Mouse (Mus musculus) heart, postnatal 0 days (tissue): ENCODE data around the gene Zbtb16. TPM values are rescaled to one million over a fixed set of nuclear protein-coding genes. Genes with fewer than 3 reads are reported as not detected.

Experiments
- ATAC-seq: fragments of 200-750 bp; cut with Nextera tagmentation; 2 replicates; pipeline ENCODE4 v1.8.0; 2017; ENCODE audit warnings: low read depth, moderate number of reproducible peaks, moderate library complexity; ENCODE audit not compliant: insufficient read depth
- DNase-seq: peaks from one replicate; pipeline ENCODE4 v3.0.0-alpha.2; 2016; ENCODE audit warnings: low spot score
- H3K27ac ChIP-seq: fragments of 300-500 bp; sonication (generic); 2 replicates; pipeline ENCODE4 v1.5.1; 2014; ENCODE audit warnings: low read depth, mild to moderate bottlenecking
- H3K27me3 ChIP-seq: fragments of 300-500 bp; sonication (generic); 2 replicates; pipeline ENCODE4 v1.6.1; 2014; ENCODE audit warnings: low read length, mixed read lengths; ENCODE audit not compliant: control insufficient read depth, insufficient read depth
- H3K36me3 ChIP-seq: fragments of 300-500 bp; sonication (generic); replicated peaks from 2 replicates; pipeline ENCODE4 v1.6.1; 2014; ENCODE audit warnings: low read length, mixed read lengths; ENCODE audit not compliant: control insufficient read depth, insufficient read depth
- H3K4me1 ChIP-seq: fragments of 300-500 bp; sonication (generic); 2 replicates; pipeline ENCODE4 v1.6.1; 2014; ENCODE audit warnings: antibody characterized with exemption; ENCODE audit not compliant: control insufficient read depth, insufficient read depth
- H3K4me2 ChIP-seq: fragments of 300-500 bp; sonication (generic); 2 replicates; pipeline ENCODE4 v1.6.1; 2014; ENCODE audit warnings: low read depth, mild to moderate bottlenecking, low read length, moderate library complexity
- H3K4me3 ChIP-seq: fragments of 300-500 bp; sonication (generic); 2 replicates; pipeline ENCODE4 v1.5.1; 2014; ENCODE audit warnings: low read depth, low read length
- H3K9ac ChIP-seq: fragments of 300-500 bp; sonication (generic); replicated peaks from 2 replicates; pipeline ENCODE4 v1.6.1; 2014; ENCODE audit warnings: low read depth, low read length, mixed read lengths
- H3K9me3 ChIP-seq: fragments of 300-500 bp; sonication (generic); replicated peaks from 2 replicates; pipeline ENCODE4 v1.6.1; 2016; ENCODE audit warnings: low read length; ENCODE audit not compliant: control insufficient read depth
- CTCF ChIP-seq: IDR thresholded peaks from 2 replicates; pipeline ENCODE4 v1.5.1; 2016; ENCODE audit warnings: antibody characterized with exemption, control low read depth, low read depth
- EP300 ChIP-seq: IDR thresholded peaks from 2 replicates; pipeline ENCODE4 v1.6.1; 2016; ENCODE audit warnings: antibody characterized with exemption, low read depth
- WGBS: fragments of 180-500 bp; shearing (Covaris S2); extraction: QIAGEN DNeasy Blood & Tissue Kit; methylation state at CpG from one replicate; pipeline ENCODE4 v1.1.7; 2014; 5-methylcytosine and 5-hydroxymethylcytosine counted together
- polyA plus RNA-seq: library from polyadenylated mRNA; unstranded; fragments of >200 nt; fragmentation: Nextera tagmentation; extraction: Ambion mirVana; gene quantifications from 2 replicates; pipeline ENCODE4 v1.2.1, GENCODE M21; 2015
- total RNA-seq: library from RNA; depleted of rRNA; stranded (reverse); fragments of >200 nt; gene quantifications from 2 replicates; pipeline ENCODE4 v1.2.3, GENCODE M21; 2014; ENCODE audit warnings: low replicate concordance

Zbtb16 gene
- total and polyA plus RNA-seq, 2 experiments from 2014 or later: 5.0 to 54.7 TPM

DNA sequence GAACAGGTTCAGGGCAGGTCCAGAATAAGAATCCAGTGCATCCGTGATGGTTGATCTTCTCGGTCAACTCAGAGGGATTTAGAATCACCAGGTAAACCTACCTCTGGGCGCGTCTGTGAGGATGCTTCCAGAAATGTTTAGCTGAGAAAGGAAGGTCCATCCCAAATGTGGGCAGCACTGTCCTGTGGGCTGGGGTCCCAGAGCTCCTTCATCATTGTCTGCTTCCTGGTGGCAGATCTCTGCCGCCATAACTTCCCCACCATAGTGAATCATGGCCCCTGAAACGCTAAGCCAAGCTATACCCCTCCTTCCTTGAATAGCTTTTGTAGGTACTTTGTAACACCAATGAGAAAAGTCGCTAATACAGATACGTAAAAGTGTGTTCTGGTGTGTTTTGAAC lies 194.4 kb downstream of the Zbtb16 start:
- H3K4me1 ChIP-seq: no peaks in the 10 kb centered on the region
- WGBS: 89% methylated on average over 8 of the region's 8 CpGs
- no peak overlapping the region for H3K4me3 ChIP-seq
- no peak for ATAC-seq
- H3K9ac ChIP-seq: no peak overlapping the region
- no peak for DNase-seq
- 0 out of 2 replicates have a peak, but pooled peaks cover 6% of the 10 kb centered on the region for H3K9me3 ChIP-seq
- TF ChIP-seq EP300: no peak
- no peak for TF ChIP-seq CTCF
- H3K27ac ChIP-seq: no peak overlapping the region
- 0 out of 2 replicates have a peak, but pooled peaks cover 7% of the 10 kb centered on the region for H3K27me3 ChIP-seq
- H3K36me3 ChIP-seq: no peaks in the 10 kb centered on the region
- H3K4me2 ChIP-seq: no peak overlapping the region

DNA sequence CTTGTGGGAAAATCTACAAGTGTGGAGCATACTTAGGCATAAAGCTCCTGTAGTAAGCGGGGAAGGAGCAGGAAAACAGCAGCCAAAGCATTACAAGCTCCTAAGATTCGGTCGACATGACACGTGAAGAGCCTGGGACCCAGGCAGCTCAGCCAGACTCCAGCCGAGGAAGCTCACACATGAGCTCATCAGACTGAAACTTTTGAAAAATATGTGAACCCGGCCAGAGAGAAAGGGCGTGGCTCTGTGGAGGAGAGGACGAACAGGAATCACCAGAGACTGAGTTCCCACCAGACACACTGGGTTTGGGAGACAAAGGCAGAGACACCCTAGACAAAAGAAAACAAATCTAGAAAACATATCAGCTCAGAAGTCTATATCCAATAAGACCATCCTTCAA lies 195.1 kb downstream of the Zbtb16 start:
- Histone ChIP-seq H3K4me2 (no peak overlapping the region), H3K9ac (no peak overlapping the region), H3K4me3 (no peak overlapping the region), H3K27me3 (0 out of 2 replicates have a peak, but pooled peaks cover 8% of the 10 kb centered on the region), H3K4me1 (no peaks in the 10 kb centered on the region), H3K36me3 (no peaks in the 10 kb centered on the region), H3K9me3 (0 out of 2 replicates have a peak, but pooled peaks cover 6% of the 10 kb centered on the region), H3K27ac (no peak overlapping the region)
- TF ChIP-seq CTCF (no peak), EP300 (no peak)
- ATAC-seq: no peak
- no peak for DNase-seq
- 67% methylated on average over 8 of the region's 8 CpGs for WGBS

DNA sequence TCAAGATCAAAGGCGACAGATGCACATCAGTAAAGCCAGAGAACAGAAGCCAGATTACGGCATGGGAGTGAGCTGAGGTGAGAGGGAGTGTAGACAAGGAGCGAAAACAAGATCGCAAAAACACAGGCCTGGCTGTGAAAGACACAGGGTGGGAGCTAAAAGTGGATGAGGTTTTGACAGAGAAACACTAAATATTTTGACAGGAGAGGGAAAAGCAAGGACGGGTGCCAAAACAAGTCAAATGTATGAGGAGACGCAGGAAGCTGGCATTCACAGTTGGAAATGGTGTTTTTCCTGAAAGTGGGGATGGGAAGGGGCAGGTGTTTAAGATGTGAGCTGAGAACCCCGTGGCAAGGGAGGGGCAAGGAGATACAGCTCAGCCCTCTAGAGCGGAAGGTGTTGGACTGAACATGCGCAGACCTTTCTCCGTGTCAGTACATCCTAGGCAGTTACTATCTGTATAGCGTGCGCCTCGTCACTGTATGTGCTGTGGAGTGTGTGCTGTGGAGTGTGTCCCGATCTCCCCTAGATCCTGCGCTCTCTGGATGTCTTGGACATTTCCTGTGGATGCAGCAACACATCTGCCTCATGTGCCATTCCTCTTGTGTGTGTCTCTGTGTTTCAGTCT lies 197.7 kb downstream of the Zbtb16 start:
- Histone ChIP-seq H3K4me3 (no peak overlapping the region), H3K9me3 (no peaks in the 10 kb centered on the region), H3K4me2 (no peak overlapping the region), H3K27ac (no peak overlapping the region), H3K27me3 (0 out of 2 replicates have a peak, but pooled peaks cover 8% of the 10 kb centered on the region), H3K4me1 (no peaks in the 10 kb centered on the region), H3K9ac (no peak overlapping the region), H3K36me3 (no peaks in the 10 kb centered on the region)
- 56% methylated on average over 15 of the region's 15 CpGs for WGBS
- ATAC-seq (no peak), DNase-seq (no peak)
- TF ChIP-seq CTCF: no peak
- TF ChIP-seq EP300: no peak

DNA sequence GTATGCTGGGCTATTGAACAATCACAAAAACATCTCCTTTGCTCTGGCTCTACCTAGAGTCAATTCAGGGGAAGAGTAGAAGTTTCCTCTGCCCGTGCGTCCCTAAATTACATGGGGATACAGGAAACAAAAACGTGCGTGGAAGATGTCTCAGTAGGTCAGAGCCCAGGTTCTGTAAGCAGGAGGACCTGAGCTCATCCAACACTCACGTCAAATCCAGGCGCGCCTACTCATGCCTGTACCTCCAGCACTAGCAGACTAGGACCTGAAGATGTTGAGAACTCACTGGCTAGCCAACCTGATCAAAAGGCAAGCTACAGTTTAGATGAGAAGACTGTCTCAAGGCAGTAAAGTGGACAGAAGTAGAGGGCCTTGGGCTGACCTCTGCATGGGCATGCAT lies 198.9 kb downstream of the Zbtb16 start:
- H3K36me3 ChIP-seq: no peaks in the 10 kb centered on the region
- DNase-seq (no peak), ATAC-seq (no peak)
- no peak for TF ChIP-seq CTCF
- TF ChIP-seq EP300: no peak
- no peaks in the 10 kb centered on the region for H3K4me1 ChIP-seq
- H3K27me3 ChIP-seq: 0 out of 2 replicates have a peak, but pooled peaks cover 8% of the 10 kb centered on the region
- no peak overlapping the region for H3K9ac ChIP-seq
- no peak overlapping the region for H3K4me2 ChIP-seq
- WGBS: 82% methylated on average over 7 of the region's 7 CpGs
- no peak overlapping the region for H3K4me3 ChIP-seq
- H3K9me3 ChIP-seq: no peaks in the 10 kb centered on the region; the same call in 1 of the 2 replicates
- no peak overlapping the region for H3K27ac ChIP-seq

DNA sequence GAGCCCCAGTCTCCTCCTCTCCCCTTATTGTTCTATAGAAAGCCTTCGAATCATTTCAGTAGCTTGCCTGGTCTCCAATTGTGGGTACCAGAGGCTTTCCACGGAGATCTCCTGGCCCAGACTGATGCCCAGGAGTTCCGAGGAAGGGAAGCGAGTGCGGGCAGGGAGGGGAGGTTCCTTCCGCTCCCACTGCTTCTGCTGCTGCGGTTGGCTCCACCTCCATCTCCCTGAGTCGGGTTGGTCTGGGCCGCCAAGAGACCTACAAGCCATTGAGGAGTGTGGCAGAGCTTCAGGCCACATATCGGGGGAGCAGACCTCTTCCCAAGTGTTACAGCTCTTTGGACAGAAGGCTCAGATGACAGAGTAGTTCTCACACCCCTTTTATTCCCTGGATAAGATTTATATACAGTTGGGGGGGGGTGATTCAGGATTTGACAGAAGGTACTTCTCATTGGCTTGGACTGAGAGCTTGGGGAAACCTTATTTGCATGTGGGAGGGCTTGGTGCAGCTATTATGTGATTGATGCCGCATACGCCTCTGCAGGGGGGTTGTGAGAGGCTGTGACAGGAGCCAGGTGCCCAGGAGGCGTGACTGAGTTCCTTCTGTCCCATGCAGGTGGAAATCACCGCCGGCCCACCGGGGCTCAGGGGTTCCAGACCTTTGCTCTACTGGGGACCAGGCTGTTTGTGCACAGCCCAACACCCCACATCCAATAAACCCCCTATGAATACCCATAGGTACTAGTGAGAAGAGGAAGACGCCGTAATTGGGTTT lies 200.3 kb downstream of the Zbtb16 start:
- no peak overlapping the region for H3K27ac ChIP-seq
- no peak overlapping the region for H3K4me3 ChIP-seq
- H3K9me3 ChIP-seq: no peaks in the 10 kb centered on the region; the same call in 1 of the 2 replicates
- ATAC-seq (no peak), DNase-seq (no peak)
- 0 out of 2 replicates have a peak, but pooled peaks cover 8% of the 10 kb centered on the region for H3K27me3 ChIP-seq
- WGBS: 33% methylated on average over 18 of the region's 18 CpGs
- no peaks in the 10 kb centered on the region for H3K36me3 ChIP-seq
- H3K4me2 ChIP-seq: no peak overlapping the region
- TF ChIP-seq EP300: no peak
- TF ChIP-seq CTCF: no peak
- no peaks in the 10 kb centered on the region for H3K4me1 ChIP-seq
- H3K9ac ChIP-seq: no peak overlapping the region
